Mouse (Mus musculus) frontal cortex, postnatal 14 days (tissue): Measurements from ENCODE around the gene Krt8.

Experiments
- DNase-seq, 2 experiments: peaks; one replicate each; pipeline ENCODE4 v3.0.0; 2022; ENCODE audit warnings: low spot score in 2 of 2

Gene Krt8

DNA sequence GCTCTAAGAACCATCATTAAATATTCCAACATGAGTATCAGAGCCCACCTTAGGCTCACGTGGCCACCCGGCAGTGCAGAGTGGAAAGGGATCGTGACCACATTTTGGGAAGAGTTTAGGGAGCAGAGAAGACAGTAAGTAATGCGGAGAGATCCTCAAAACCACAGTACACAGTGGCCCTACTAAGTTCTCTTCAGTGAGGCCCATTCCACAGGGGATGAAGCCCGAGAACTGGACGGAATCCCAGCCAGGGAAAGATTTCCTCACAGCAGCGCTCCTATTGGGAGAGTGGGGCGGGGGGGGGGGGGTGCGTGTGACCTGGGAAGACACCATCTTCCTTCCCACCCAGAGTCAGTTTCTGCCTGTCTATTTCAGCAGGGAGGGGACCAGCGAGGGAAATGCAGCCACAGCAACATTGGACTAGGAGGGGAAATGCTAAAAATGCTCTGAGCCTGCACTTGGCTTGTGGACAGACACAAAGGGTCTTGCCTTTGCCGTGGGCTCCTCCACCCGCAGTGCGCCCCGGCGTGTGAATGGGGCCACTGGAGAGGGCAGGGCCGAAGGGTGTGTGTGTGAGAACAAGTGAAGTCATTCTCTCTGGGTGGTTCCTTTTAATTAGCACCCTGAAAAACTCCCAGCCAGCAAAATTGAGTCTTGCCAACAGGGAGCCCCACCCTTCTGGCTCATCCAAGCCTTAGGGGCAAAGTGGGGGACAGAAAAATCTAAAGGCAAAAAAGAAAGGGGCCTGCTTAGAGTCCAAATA is 30.0 kb downstream of the Krt8 start:
- no peak for DNase-seq

DNA sequence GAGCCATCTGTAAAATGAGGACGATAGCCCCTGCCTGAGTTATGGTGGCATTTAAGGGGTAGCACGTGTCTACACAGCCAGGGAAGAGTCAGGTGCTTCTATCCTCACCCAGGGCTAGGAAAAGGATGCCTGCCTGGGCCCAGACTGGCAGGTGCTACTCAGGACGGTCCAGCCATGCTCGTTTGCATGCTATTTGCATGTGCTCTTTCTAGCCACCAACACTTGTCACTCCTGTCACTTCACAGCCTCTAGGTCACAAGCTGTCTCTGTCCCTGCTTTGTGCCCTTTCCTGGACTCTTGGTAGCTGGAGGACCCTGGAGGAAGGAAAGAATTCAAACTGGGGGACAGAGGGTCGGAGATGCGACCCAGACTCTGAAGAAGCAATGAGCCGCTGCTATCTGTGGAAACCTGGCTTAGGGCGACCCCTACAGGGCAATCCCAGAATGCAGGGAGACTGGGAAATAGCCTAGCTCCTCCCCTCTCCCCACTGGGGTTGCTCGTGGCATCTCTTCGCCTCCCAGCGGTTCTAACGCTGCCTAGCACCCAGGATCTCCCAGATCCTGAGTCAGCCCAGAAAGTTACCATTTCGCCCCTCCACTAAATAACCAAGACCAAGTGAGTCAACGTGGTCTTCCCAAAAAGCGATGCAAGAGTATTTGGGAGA is 30.7 kb downstream of the Krt8 start:
- DNase-seq = peak; percentile 88 to 98

DNA sequence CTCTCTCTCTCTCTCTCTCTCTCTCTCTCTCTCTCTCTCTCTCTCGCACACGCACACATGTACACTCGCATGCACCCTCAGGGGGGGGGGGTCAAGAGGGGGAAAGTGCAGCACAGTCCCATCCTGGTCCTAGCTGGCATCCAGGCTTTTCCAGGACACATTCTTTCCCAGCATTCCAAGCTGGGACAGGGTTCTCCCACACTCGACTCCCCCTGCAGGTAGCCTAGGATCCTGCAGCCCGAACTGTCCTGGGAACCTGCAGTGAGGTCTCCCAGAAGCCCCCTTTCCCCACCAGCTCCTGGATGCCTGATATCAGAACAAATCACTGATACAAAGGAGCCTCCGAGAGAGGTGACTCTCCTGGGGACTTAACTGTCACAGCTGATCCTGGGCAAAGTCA is 33.7 kb downstream of the Krt8 start:
- DNase-seq = peak in 1 of 2 experiments; percentile 28

DNA sequence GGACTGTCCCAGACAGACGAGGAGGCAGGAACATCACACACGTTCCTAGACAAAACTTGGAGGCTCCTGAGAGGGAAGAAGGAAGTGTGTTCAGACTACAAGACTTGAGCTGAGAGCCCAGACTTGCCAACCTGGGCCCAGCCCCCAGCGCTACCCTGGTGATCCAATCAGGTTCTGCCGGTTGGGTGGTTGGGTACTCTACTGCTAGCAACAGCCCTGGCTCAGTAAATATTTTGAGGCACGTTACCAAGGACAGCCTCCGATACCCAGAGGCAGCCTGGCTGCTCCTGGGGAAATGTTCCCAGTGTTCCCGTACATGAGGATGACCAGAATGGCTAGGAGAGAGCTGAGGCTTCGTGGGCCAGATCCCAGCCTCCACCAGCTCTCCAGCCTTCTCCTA is 37.5 kb downstream of the Krt8 start:
- DNase-seq = no peak

DNA sequence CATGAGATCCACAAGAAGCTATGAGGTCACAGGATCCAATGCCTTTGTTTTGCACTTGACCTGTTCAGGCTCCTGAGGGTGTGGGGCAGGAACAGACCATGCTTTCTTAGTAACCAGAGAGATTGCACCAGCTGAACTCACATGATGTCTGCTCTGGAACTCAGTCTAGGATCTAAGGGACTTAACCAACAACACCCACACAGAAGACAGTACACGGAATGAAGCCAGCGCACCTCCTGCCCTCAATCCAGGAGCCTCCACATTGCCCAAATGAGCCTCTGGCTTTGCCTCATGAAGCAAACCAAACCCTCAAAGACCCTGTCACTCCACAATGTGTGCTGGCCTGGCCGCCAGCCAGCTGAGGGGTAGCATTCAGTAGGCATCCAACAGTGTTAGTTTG is 45.4 kb downstream of the Krt8 start:
- no peak for DNase-seq

DNA sequence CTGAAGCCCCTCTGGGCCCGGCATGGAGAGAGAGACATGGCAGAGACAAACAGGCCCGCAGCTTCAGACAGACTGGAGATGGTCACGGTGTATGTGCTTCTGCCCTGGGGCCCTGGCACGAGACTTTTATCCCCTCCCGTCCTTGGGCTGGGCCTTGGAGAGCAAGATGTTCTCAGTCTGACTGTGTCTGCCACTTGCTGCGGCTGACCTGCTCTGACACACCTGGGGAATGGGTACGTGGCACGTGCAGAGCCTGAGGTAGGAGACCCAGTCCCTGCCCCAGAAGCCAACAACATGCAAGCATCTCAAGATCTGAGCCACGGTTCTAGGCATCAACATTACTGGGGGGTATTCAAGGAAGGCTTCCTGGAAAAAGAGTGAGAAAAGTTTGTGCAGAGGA is 50.1 kb downstream of the Krt8 start, which contains the start of gene Krt78:
Krt78 (minus strand) TSS at position 101 of the 400 bp plus-strand sequence.
- no peak for DNase-seq

DNA sequence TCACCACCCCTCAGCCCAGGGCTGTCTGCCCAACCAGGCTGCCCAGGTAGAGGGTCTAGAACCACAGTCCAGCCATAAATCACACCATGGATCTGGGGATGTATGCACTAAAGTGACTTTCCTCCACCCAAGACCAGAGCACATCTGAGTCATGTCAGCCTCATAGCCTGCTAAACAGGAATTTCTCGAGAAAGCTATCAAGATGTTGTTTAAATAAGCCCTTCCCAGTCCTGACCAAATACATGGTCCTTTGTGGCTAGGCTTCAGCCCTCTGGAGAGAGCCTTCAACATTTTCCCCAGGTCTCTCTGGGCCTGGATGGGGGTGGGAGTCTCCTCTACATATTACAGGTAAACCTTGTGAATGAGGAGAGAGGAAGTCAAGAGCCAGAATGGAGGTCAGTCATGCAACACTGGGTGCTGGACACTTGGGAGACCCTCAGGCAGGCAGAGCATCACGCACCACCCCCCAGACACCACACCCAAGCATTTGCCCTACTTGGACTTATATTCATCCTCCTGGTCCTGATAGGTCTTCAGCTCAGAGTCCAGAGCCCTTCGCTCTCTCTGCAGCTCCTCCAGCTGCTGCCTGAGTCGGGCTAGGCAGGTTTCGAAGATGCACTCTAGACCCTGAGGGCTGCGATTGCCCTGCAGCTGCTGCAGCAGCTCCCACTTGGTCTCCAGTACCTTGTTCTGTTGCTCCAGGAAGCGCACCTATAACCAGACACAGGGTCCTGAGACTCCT is 51.4 kb downstream of the Krt8 start:
- no peak for DNase-seq
